Mouse (Mus musculus): ENCODE data around the gene Fam213b. TPM values are rescaled to one million over a fixed set of nuclear protein-coding genes. Genes with fewer than 3 reads are reported as not detected.

Fam213b gene
- polyA plus RNA-seq, 1 experiment from 2014 or later, result 42.0 TPM

DNA sequence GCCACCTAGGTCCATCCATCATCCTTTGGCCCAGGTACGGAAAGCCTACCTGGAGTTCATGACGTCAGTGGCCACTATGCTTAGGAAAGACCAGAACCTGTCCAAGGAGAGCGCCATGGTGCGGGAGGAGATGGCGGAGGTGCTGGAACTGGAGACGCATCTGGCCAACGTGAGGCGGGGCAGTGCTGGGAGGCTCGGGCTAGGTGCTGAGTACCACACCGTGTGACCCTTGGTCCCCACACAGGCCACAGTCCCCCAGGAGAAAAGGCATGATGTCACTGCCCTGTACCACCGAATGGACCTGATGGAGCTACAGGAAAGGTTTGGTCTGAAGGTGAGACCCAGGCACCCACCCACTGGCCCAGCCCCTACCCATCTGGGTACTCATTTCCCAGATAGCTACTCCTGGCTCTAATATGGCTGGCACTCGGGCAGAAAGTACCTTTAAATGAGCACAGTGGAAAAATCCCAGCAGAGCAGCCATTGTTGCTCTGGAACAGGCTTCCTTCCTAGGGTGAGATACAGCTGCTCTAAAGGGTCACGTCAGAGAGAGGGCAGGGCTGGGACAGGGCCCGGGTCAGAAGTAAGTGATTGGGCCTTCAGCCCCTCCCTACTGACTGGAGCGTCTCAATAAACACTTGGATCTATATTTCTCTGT is 11.2 kb downstream of the Fam213b start:
- Histone ChIP-seq H3K9ac (ENCODE audit: low read depth, low read length) (no peak overlapping the region), H3K4me2 (ENCODE audit: low read length) (no peak overlapping the region), H3K27ac (no peak overlapping the region), H3K4me3 (replicated peaks; ENCODE audit: low read depth, low read length) (no peak overlapping the region), H3K9me3 (replicated peaks; ENCODE audit: low read length) (no peaks in the 10 kb centered on the region), H3K36me3 (ENCODE audit: insufficient read depth, low read length) (no peaks in the 10 kb centered on the region), H3K4me1 (replicated peaks; ENCODE audit: insufficient read depth, low read length) (no peaks in the 10 kb centered on the region), H3K27me3 (ENCODE audit: insufficient read depth, low read length) (no peaks in the 10 kb centered on the region)
- 65% methylated on average over 15 of the region's 15 CpGs for WGBS
- TF ChIP-seq CTCF (IDR thresholded peaks at IDR 0.05; ENCODE audit: low read depth), result no peak
- DNase-seq (ENCODE audit: low spot score) (no peak), ATAC-seq (replicated peaks; ENCODE audit: low FRiP score, low read depth) (no peak; the same call in 1 of the 2 replicates)

GRCm38 (mm10) chr4:154886876-154887592 is 11.9 kb downstream of the Fam213b start:
- Histone ChIP-seq H3K27me3 (ENCODE audit: insufficient read depth, low read length) (no peaks in the 10 kb centered on the region), H3K9ac (ENCODE audit: low read depth, low read length) (no peak overlapping the region), H3K4me2 (ENCODE audit: low read length) (no peak overlapping the region), H3K27ac (no peak overlapping the region), H3K9me3 (replicated peaks; ENCODE audit: low read length) (no peaks in the 10 kb centered on the region), H3K4me1 (replicated peaks; ENCODE audit: insufficient read depth, low read length) (no peaks in the 10 kb centered on the region), H3K4me3 (replicated peaks; ENCODE audit: low read depth, low read length) (no peak overlapping the region), H3K36me3 (ENCODE audit: insufficient read depth, low read length) (no peaks in the 10 kb centered on the region)
- DNase-seq (ENCODE audit: low spot score), result peak; percentile 25
- ATAC-seq (replicated peaks; ENCODE audit: low FRiP score, low read depth), result no peak
- WGBS, result 56% methylated on average over 13 of the region's 13 CpGs
- no peak for TF ChIP-seq CTCF (IDR thresholded peaks at IDR 0.05; ENCODE audit: low read depth)

- DNase-seq (ENCODE audit: low spot score), result no peak
- TF ChIP-seq CTCF (IDR thresholded peaks at IDR 0.05; ENCODE audit: low read depth), result no peak
- Histone ChIP-seq H3K9me3 (replicated peaks; ENCODE audit: low read length) (no peaks in the 10 kb centered on the region), H3K9ac (ENCODE audit: low read depth, low read length) (no peak overlapping the region), H3K4me2 (ENCODE audit: low read length) (no peak overlapping the region), H3K4me1 (replicated peaks; ENCODE audit: insufficient read depth, low read length) (no peaks in the 10 kb centered on the region), H3K27me3 (ENCODE audit: insufficient read depth, low read length) (no peaks in the 10 kb centered on the region), H3K27ac (no peak overlapping the region), H3K36me3 (ENCODE audit: insufficient read depth, low read length) (no peaks in the 10 kb centered on the region), H3K4me3 (replicated peaks; ENCODE audit: low read depth, low read length) (no peak overlapping the region)
- 86% methylated on average over 11 of the region's 11 CpGs for WGBS
- ATAC-seq (replicated peaks; ENCODE audit: low FRiP score, low read depth), result no peak
These were observed 13.5 kb downstream of the Fam213b start for GRCm38 (mm10) chr4:154885416-154885815.

DNA sequence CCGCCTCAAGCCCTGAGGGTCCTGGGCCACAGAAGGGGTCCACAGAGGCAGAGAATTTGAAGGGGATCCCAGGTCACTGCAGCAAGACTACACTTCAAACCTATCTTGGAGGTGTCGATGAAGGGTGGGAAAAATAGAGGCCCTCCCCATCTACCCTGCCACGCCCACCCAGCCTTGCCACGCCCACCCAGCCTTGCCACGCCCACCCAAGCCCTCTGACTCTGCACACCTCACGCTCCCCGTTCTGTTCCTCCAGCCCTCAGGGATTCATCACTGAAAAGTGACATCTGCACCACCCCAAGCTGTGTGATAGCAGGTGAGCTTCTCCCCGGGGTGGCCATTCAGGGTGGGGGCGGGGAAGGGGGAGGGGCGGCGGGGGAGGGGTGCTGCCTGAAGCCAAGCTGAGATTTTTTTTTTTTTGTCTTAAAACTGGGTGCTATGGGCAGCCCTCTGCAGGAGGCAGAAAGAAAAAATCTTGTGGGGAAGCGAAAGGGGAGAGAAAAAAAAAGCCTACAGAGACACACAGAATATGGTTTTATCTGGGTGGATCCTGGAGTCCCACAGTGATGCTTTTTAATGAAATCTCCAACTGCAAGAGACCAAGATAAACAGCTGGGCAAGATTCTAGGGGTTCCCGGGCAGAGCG is 16.8 kb downstream of the Fam213b start:
- DNase-seq (ENCODE audit: low spot score), result no peak
- Histone ChIP-seq H3K27me3 (ENCODE audit: insufficient read depth, low read length) (no peaks in the 10 kb centered on the region), H3K27ac (no peak overlapping the region), H3K9me3 (replicated peaks; ENCODE audit: low read length) (no peaks in the 10 kb centered on the region), H3K36me3 (ENCODE audit: insufficient read depth, low read length) (no peaks in the 10 kb centered on the region), H3K4me3 (replicated peaks; ENCODE audit: low read depth, low read length) (no peak overlapping the region), H3K4me1 (replicated peaks; ENCODE audit: insufficient read depth, low read length) (peaks cover 4% of the 10 kb centered on the region; the same call in 1 of the 2 replicates), H3K4me2 (ENCODE audit: low read length) (no peak overlapping the region), H3K9ac (ENCODE audit: low read depth, low read length) (no peak overlapping the region)
- no peak for TF ChIP-seq CTCF (IDR thresholded peaks at IDR 0.05; ENCODE audit: low read depth)
- no peak for ATAC-seq (replicated peaks; ENCODE audit: low FRiP score, low read depth)
- 19% methylated on average over 13 of the region's 14 CpGs for WGBS

GRCm38 (mm10) chr4:154880730-154881129 is 18.2 kb downstream of the Fam213b start:
- no peak for TF ChIP-seq CTCF (IDR thresholded peaks at IDR 0.05; ENCODE audit: low read depth)
- H3K4me1 ChIP-seq (replicated peaks; ENCODE audit: insufficient read depth, low read length), result peaks cover 4% of the 10 kb centered on the region; the same call in 1 of the 2 replicates
- no peaks in the 10 kb centered on the region for H3K9me3 ChIP-seq (replicated peaks; ENCODE audit: low read length)
- H3K4me2 ChIP-seq (ENCODE audit: low read length), result no peak overlapping the region
- no peak for DNase-seq (ENCODE audit: low spot score)
- WGBS, result 84% methylated on average over 6 of the region's 6 CpGs
- H3K27ac ChIP-seq, result no peak overlapping the region
- H3K27me3 ChIP-seq (ENCODE audit: insufficient read depth, low read length), result no peaks in the 10 kb centered on the region
- no peak for ATAC-seq (replicated peaks; ENCODE audit: low FRiP score, low read depth)
- H3K36me3 ChIP-seq (ENCODE audit: insufficient read depth, low read length), result no peaks in the 10 kb centered on the region
- no peak overlapping the region for H3K4me3 ChIP-seq (replicated peaks; ENCODE audit: low read depth, low read length)
- no peak overlapping the region for H3K9ac ChIP-seq (ENCODE audit: low read depth, low read length)

DNA sequence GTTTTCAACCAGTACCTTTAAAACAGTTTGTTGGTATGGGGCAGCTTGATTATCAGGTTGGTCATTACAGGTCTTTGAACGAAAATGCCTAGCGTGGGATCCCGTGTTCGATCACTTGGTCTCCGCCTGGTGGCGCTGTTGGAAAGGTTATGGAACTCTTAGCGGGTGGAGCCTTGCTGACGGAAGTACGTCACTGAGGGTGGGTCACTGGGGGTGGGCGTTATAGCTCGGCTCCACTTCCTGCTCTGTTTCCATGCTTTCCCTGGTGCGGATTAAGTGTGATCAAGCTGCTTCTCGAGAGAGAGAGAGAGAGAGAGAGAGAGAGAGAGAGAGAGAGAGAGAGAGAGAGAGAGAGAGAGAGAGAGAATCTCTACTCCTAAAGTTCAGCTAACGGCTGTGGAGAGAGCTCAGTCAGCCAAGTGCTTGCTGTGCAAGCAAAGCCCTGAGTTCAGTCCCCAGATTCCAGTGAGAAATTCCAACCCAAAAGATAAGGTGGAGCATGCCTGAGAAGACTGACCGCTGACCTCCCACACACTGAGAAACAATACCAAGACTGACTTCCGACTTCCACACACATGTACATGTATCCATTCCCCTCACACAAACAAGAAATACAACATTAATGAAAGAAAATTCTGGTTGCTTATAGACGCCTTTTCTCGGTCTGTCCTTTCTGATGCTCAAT is 20.9 kb downstream of the Fam213b start:
- 10% methylated on average over 18 of the region's 18 CpGs for WGBS
- H3K9me3 ChIP-seq (replicated peaks; ENCODE audit: low read length), result no peaks in the 10 kb centered on the region
- peak; percentile 93 for ATAC-seq (replicated peaks; ENCODE audit: low FRiP score, low read depth)
- peak; percentile 97 for DNase-seq (ENCODE audit: low spot score)
- H3K27me3 ChIP-seq (ENCODE audit: insufficient read depth, low read length), result no peaks in the 10 kb centered on the region
- H3K4me2 ChIP-seq (ENCODE audit: low read length), result peak overlapping the region; percentile 56
- H3K4me3 ChIP-seq (replicated peaks; ENCODE audit: low read depth, low read length), result 0 out of 2 replicates have a peak overlapping the region, but pooled peaks have one; percentile 11
- peak overlapping the region; percentile 85 for H3K27ac ChIP-seq
- H3K9ac ChIP-seq (ENCODE audit: low read depth, low read length), result no peak overlapping the region
- peak; percentile 95 for TF ChIP-seq CTCF (IDR thresholded peaks at IDR 0.05; ENCODE audit: low read depth)
- peaks cover 4% of the 10 kb centered on the region; the same call in 1 of the 2 replicates for H3K4me1 ChIP-seq (replicated peaks; ENCODE audit: insufficient read depth, low read length)
- H3K36me3 ChIP-seq (ENCODE audit: insufficient read depth, low read length), result no peaks in the 10 kb centered on the region

All from kidney, postnatal 0 days (tissue).